Mouse (Mus musculus) lung, adult 18-20 months (tissue): ENCODE measurements around the gene Cdh11.

Experiments used
- DNase-seq, 2 experiments: peaks; one replicate each; pipeline ENCODE4 v3.0.0; 2022; ENCODE audit warnings: mixed read lengths in 2 of 2

Gene Cdh11

GRCm38 (mm10) chr8:102785592-102786416 is at the start of gene Cdh11:
Cdh11 (minus strand) TSS chr8:102785642.
- DNase-seq: no peak

- DNase-seq: no peak
Observed at GRCm38 (mm10) chr8:102813959-102814358, 28.5 kb upstream of the Cdh11 start.

- DNase-seq: no peak
Observed at GRCm38 (mm10) chr8:102790303-102790702, 4.9 kb upstream of the Cdh11 start.

- DNase-seq: no peak
Observed at GRCm38 (mm10) chr8:102786467-102787360, 1.3 kb upstream of the Cdh11 start.

GRCm38 (mm10) chr8:102784835-102785455 is 497 bp downstream of the Cdh11 start:
- DNase-seq: peak; percentile 22 to 24

- peak; percentile 6 to 9 for DNase-seq
Observed at GRCm38 (mm10) chr8:102783821-102784591, 1.4 kb downstream of the Cdh11 start.

GRCm38 (mm10) chr8:102782707-102783489 is 2.5 kb downstream of the Cdh11 start:
- DNase-seq: no peak

- peak in 1 of 2 experiments; percentile 19 for DNase-seq
Observed at GRCm38 (mm10) chr8:102780899-102781298, 4.5 kb downstream of the Cdh11 start.

- no peak for DNase-seq
Observed at GRCm38 (mm10) chr8:102774594-102774993, 10.8 kb downstream of the Cdh11 start.

GRCm38 (mm10) chr8:102771456-102771855 is 14.0 kb downstream of the Cdh11 start:
- DNase-seq: no peak

- no peak for DNase-seq
Observed at GRCm38 (mm10) chr8:102753839-102754238, 31.6 kb downstream of the Cdh11 start.

- no peak for DNase-seq
Observed at GRCm38 (mm10) chr8:102742940-102743339, 42.5 kb downstream of the Cdh11 start.

GRCm38 (mm10) chr8:102742008-102742591 is 43.3 kb downstream of the Cdh11 start:
- DNase-seq: no peak

GRCm38 (mm10) chr8:102740963-102741362 is 44.5 kb downstream of the Cdh11 start:
- DNase-seq: no peak

GRCm38 (mm10) chr8:102738961-102739487 is 46.4 kb downstream of the Cdh11 start:
- no peak for DNase-seq

- DNase-seq: no peak
Observed at GRCm38 (mm10) chr8:102738395-102738794, 47.0 kb downstream of the Cdh11 start.

- no peak for DNase-seq
Observed at GRCm38 (mm10) chr8:102734419-102734818, 51.0 kb downstream of the Cdh11 start.

GRCm38 (mm10) chr8:102726206-102726935 is 59.1 kb downstream of the Cdh11 start:
- no peak for DNase-seq

- DNase-seq: no peak
Observed at GRCm38 (mm10) chr8:102725496-102725895, 59.9 kb downstream of the Cdh11 start.

GRCm38 (mm10) chr8:102715956-102716355 is 69.5 kb downstream of the Cdh11 start:
- no peak for DNase-seq
